Mouse (Mus musculus): ENCODE results near the gene Ap1b1.

DNA sequence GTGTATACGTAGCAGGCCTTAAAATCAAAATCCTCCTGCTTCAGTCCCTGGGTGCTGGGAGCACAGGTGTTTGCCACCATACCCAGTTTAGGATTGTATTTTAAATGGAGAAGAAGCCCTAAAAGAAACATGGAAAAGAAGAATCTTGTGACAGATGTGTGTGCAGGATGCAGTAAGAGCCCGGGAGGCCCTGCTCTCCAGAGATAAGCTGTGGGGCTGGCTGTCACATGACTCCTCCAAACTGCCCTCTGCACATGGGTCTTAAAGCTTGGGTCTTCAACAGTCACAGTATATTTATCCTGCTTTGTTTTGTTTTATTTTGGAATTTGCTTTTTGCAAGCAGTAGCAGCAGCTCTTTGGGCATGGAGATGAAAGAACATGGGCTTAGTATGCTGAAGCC, 19.1 kb upstream of the Ap1b1 start:
- TF ChIP-seq POLR2A (IDR thresholded peaks at IDR 0.05; ENCODE audit: borderline replicate concordance, low read depth, low read length) (no peak), CTCF (IDR thresholded peaks at IDR 0.05; ENCODE audit: low read depth, low read length) (no peak)

Data from bone marrow macrophage, adult 2 months (primary cell).